Mouse (Mus musculus): ENCODE results near the gene Rxrg. TPM values are rescaled to one million over a fixed set of nuclear protein-coding genes. Genes with fewer than 3 reads are reported as not detected.

Rxrg gene
- polyA plus RNA-seq, 1 experiment from 2014 or later: 9.3 TPM

DNA sequence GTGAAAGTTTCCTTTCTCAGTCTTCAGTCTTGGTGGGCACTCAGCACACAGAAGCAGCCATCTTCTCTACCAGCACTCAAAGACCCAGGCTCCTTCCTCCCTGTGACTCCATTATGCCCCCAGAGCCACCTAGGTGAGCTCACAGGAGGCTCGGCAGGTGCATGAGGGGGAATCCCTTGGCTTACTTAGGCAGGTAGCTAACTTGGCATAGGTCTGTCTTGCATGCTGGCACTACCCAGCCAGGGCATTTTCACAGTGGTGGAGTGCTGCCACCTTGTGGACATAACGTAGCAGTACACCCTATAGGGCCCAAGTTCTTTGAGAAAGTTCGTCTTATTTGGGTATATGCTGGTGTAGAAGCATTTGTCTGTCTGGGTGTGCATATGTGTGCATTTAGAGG is 38.8 kb downstream of the Rxrg start:
- H3K27ac ChIP-seq: no peak overlapping the region
- H3K4me1 ChIP-seq (replicated peaks; ENCODE audit: control insufficient read depth, insufficient read depth, low read length): no peaks in the 10 kb centered on the region
- no peak overlapping the region for H3K4me2 ChIP-seq (replicated peaks)
- no peaks in the 10 kb centered on the region for H3K36me3 ChIP-seq (replicated peaks; ENCODE audit: control insufficient read depth, insufficient read depth)
- 12% methylated on average over 3 of the region's 3 CpGs for WGBS
- H3K9ac ChIP-seq: no peak overlapping the region
- H3K27me3 ChIP-seq (ENCODE audit: control insufficient read depth, insufficient read depth, low read length): no peaks in the 10 kb centered on the region
- peak; percentile 43; the same call in 1 of the 2 replicates for ATAC-seq (ENCODE audit: low FRiP score)
- H3K9me3 ChIP-seq (ENCODE audit: control insufficient read depth, low read length): no peaks in the 10 kb centered on the region; the same call in 1 of the 2 replicates
- DNase-seq (ENCODE audit: low spot score): peak; percentile 91
- no peak overlapping the region for H3K4me3 ChIP-seq (replicated peaks; ENCODE audit: low read length)

DNA sequence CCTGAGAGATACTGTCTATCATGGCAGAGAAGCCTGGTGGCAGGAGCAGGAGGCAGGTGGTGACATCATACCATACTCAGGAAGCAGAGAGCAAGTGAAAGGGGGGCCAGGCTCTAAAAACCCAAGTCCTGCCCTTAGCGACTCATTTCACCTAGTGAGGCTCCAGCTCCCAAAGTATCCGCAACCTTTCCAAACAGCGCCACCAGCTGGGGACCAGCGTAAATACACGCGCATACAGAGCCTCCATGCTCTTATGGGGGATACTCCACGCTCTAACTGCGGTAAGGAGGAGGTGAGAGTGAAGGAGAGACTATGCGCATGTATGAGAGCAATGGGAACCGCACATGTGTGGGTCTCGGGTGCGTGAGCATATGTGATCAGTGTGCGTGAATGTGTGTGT is 39.9 kb downstream of the Rxrg start:
- DNase-seq (ENCODE audit: low spot score): peak; percentile 42
- 32% methylated on average over 13 of the region's 13 CpGs for WGBS

GRCm38 (mm10) chr1:167638901-167639300 is 40.7 kb downstream of the Rxrg start:
- Histone ChIP-seq H3K9me3 (ENCODE audit: control insufficient read depth, low read length) (no peaks in the 10 kb centered on the region), H3K4me2 (replicated peaks) (no peak overlapping the region), H3K9ac (no peak overlapping the region), H3K4me1 (replicated peaks; ENCODE audit: control insufficient read depth, insufficient read depth, low read length) (no peaks in the 10 kb centered on the region), H3K27me3 (ENCODE audit: control insufficient read depth, insufficient read depth, low read length) (0 out of 2 replicates have a peak, but pooled peaks cover 3% of the 10 kb centered on the region), H3K36me3 (replicated peaks; ENCODE audit: control insufficient read depth, insufficient read depth) (no peaks in the 10 kb centered on the region), H3K27ac (no peak overlapping the region), H3K4me3 (replicated peaks; ENCODE audit: low read length) (no peak overlapping the region)
- WGBS: 72% methylated on average over 9 of the region's 9 CpGs
- no peak for DNase-seq (ENCODE audit: low spot score)
- no peak for ATAC-seq (ENCODE audit: low FRiP score)

More for the DNA sequence above, 39.9 kb downstream of the Rxrg start:
- Histone ChIP-seq H3K36me3 (replicated peaks; ENCODE audit: control insufficient read depth, insufficient read depth) (no peaks in the 10 kb centered on the region), H3K9me3 (ENCODE audit: control insufficient read depth, low read length) (no peaks in the 10 kb centered on the region), H3K4me1 (replicated peaks; ENCODE audit: control insufficient read depth, insufficient read depth, low read length) (no peaks in the 10 kb centered on the region), H3K4me3 (replicated peaks; ENCODE audit: low read length) (no peak overlapping the region), H3K27ac (no peak overlapping the region), H3K27me3 (ENCODE audit: control insufficient read depth, insufficient read depth, low read length) (no peaks in the 10 kb centered on the region), H3K9ac (no peak overlapping the region), H3K4me2 (replicated peaks) (no peak overlapping the region)
- ATAC-seq (ENCODE audit: low FRiP score): no peak

GRCm38 (mm10) chr1:167644866-167645537 is 46.8 kb downstream of the Rxrg start:
- H3K4me1 ChIP-seq (replicated peaks; ENCODE audit: control insufficient read depth, insufficient read depth, low read length): no peaks in the 10 kb centered on the region
- H3K27me3 ChIP-seq (ENCODE audit: control insufficient read depth, insufficient read depth, low read length): 0 out of 2 replicates have a peak, but pooled peaks cover 3% of the 10 kb centered on the region
- H3K27ac ChIP-seq: no peak overlapping the region
- ATAC-seq (ENCODE audit: low FRiP score) (peak; percentile 82), DNase-seq (ENCODE audit: low spot score) (peak; percentile 92)
- no peak overlapping the region for H3K9ac ChIP-seq
- WGBS: 19% methylated on average over 16 of the region's 16 CpGs
- no peak overlapping the region for H3K4me3 ChIP-seq (replicated peaks; ENCODE audit: low read length)
- H3K4me2 ChIP-seq (replicated peaks): no peak overlapping the region
- H3K36me3 ChIP-seq (replicated peaks; ENCODE audit: control insufficient read depth, insufficient read depth): no peaks in the 10 kb centered on the region
- no peaks in the 10 kb centered on the region for H3K9me3 ChIP-seq (ENCODE audit: control insufficient read depth, low read length)

DNA sequence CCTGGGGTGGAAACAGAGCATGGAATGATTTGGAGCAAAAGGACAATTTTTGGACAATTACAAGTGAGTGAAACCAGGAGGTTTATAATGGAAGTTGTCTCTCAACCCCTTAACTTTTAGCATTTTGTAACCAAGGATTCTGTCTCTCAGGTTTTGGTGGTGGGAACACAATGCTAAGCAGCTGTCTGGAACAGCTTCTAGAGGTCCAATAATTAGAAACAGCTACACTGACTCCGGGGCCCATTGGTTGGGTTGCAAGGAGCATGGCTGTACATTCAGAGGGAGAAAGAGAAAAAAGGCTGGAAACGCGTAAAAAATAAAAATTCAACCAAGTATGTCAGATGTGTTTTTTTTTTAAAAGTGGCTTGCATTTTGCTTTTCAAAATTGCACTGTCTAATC is 50.5 kb downstream of the Rxrg start:
- Histone ChIP-seq H3K27me3 (ENCODE audit: control insufficient read depth, insufficient read depth, low read length) (no peaks in the 10 kb centered on the region), H3K4me2 (replicated peaks) (no peak overlapping the region), H3K9ac (no peak overlapping the region), H3K27ac (no peak overlapping the region), H3K36me3 (replicated peaks; ENCODE audit: control insufficient read depth, insufficient read depth) (no peaks in the 10 kb centered on the region), H3K4me3 (replicated peaks; ENCODE audit: low read length) (no peak overlapping the region), H3K9me3 (ENCODE audit: control insufficient read depth, low read length) (no peaks in the 10 kb centered on the region), H3K4me1 (replicated peaks; ENCODE audit: control insufficient read depth, insufficient read depth, low read length) (no peaks in the 10 kb centered on the region)
- no peak for ATAC-seq (ENCODE audit: low FRiP score)
- DNase-seq (ENCODE audit: low spot score): no peak
- 90% methylated on average over 3 of the region's 3 CpGs for WGBS

DNA sequence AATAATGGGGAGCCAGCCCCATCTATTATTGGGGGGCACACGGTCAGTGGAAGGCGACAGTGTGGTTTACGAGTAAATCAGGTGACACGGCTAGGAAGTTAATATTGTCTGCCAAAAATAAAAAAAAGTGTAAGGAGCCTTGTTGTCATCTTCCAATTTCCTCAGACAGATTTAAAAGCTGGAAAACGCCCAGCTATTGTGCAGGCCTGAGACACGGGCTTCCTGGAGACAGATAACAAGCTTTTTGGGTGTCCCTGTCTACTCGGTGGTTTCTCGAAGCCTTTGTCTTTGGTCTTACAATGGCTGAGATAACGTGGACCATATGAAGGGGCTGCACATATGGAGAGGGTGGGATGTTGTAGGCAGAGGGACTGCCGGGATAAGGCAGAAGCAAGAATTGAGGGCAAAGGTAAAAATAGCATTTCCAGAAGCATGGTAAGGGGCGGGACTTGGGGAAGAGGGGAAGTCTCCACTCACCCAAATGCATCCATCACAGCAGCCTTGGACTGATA is 51.0 kb downstream of the Rxrg start:
- Histone ChIP-seq H3K36me3 (replicated peaks; ENCODE audit: control insufficient read depth, insufficient read depth) (no peaks in the 10 kb centered on the region), H3K4me2 (replicated peaks) (no peak overlapping the region), H3K4me3 (replicated peaks; ENCODE audit: low read length) (no peak overlapping the region), H3K27me3 (ENCODE audit: control insufficient read depth, insufficient read depth, low read length) (no peaks in the 10 kb centered on the region), H3K9ac (no peak overlapping the region), H3K27ac (no peak overlapping the region), H3K4me1 (replicated peaks; ENCODE audit: control insufficient read depth, insufficient read depth, low read length) (no peaks in the 10 kb centered on the region), H3K9me3 (ENCODE audit: control insufficient read depth, low read length) (no peaks in the 10 kb centered on the region)
- ATAC-seq (ENCODE audit: low FRiP score) (no peak), DNase-seq (ENCODE audit: low spot score) (no peak)
- WGBS: 82% methylated on average over 11 of the region's 11 CpGs

DNA sequence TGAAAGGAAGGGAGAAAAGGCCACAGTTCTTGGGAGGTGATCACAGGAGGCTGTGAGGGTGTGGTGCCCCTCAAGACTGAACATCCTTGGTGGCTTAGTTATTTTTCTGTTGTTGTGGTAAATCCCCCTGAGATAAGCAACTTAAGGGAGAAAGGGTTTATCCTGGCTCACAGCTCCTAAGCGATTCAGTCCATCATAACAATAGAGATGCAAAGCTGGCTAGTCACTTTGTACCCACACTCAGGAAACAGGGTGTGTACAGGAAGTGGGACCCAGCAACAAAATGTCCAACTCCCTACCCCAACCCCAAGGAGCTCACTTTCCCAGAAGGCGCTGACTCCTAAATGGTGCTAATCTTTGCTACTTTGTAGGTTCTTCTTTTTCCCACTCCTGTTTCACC is 54.2 kb downstream of the Rxrg start:
- Histone ChIP-seq H3K9me3 (ENCODE audit: control insufficient read depth, low read length) (no peaks in the 10 kb centered on the region), H3K27ac (no peak overlapping the region), H3K36me3 (replicated peaks; ENCODE audit: control insufficient read depth, insufficient read depth) (no peaks in the 10 kb centered on the region), H3K9ac (no peak overlapping the region), H3K27me3 (ENCODE audit: control insufficient read depth, insufficient read depth, low read length) (no peaks in the 10 kb centered on the region), H3K4me1 (replicated peaks; ENCODE audit: control insufficient read depth, insufficient read depth, low read length) (no peaks in the 10 kb centered on the region), H3K4me3 (replicated peaks; ENCODE audit: low read length) (no peak overlapping the region), H3K4me2 (replicated peaks) (no peak overlapping the region)
- no peak for DNase-seq (ENCODE audit: low spot score)
- WGBS: 89% methylated on average over 2 of the region's 2 CpGs
- ATAC-seq (ENCODE audit: low FRiP score): no peak

- Histone ChIP-seq H3K4me3 (replicated peaks; ENCODE audit: low read length) (no peak overlapping the region), H3K4me1 (replicated peaks; ENCODE audit: control insufficient read depth, insufficient read depth, low read length) (peaks cover 14% of the 10 kb centered on the region; the same call in 1 of the 2 replicates), H3K9ac (no peak overlapping the region), H3K9me3 (ENCODE audit: control insufficient read depth, low read length) (no peaks in the 10 kb centered on the region), H3K27me3 (ENCODE audit: control insufficient read depth, insufficient read depth, low read length) (peaks cover 33% of the 10 kb centered on the region), H3K4me2 (replicated peaks) (no peak overlapping the region), H3K27ac (no peak overlapping the region), H3K36me3 (replicated peaks; ENCODE audit: control insufficient read depth, insufficient read depth) (no peaks in the 10 kb centered on the region)
- ATAC-seq (ENCODE audit: low FRiP score): no peak
- no peak for DNase-seq (ENCODE audit: low spot score)
- 86% methylated on average over 3 of the region's 3 CpGs for WGBS
Observed at GRCm38 (mm10) chr1:167659065-167659464, 60.9 kb downstream of the Rxrg start.

GRCm38 (mm10) chr1:167660521-167661101 is 62.4 kb downstream of the Rxrg start:
- no peak overlapping the region for H3K27ac ChIP-seq
- no peaks in the 10 kb centered on the region for H3K36me3 ChIP-seq (replicated peaks; ENCODE audit: control insufficient read depth, insufficient read depth)
- DNase-seq (ENCODE audit: low spot score) (peak; percentile 78), ATAC-seq (ENCODE audit: low FRiP score) (peak; percentile 95)
- peaks cover 14% of the 10 kb centered on the region; the same call in 1 of the 2 replicates for H3K4me1 ChIP-seq (replicated peaks; ENCODE audit: control insufficient read depth, insufficient read depth, low read length)
- H3K9me3 ChIP-seq (ENCODE audit: control insufficient read depth, low read length): no peaks in the 10 kb centered on the region
- WGBS: under 1% methylated on average over 21 of the region's 21 CpGs
- peaks cover 37% of the 10 kb centered on the region for H3K27me3 ChIP-seq (ENCODE audit: control insufficient read depth, insufficient read depth, low read length)
- peak overlapping the region; percentile 50 for H3K4me2 ChIP-seq (replicated peaks)
- H3K9ac ChIP-seq: peak overlapping the region; percentile 32; the same call in 1 of the 2 replicates
- H3K4me3 ChIP-seq (replicated peaks; ENCODE audit: low read length): peak overlapping the region; percentile 23

Data from hindbrain, embryonic 14.5 days (tissue).